Mouse (Mus musculus): Measurements from ENCODE around the gene Mtus2.

DNA sequence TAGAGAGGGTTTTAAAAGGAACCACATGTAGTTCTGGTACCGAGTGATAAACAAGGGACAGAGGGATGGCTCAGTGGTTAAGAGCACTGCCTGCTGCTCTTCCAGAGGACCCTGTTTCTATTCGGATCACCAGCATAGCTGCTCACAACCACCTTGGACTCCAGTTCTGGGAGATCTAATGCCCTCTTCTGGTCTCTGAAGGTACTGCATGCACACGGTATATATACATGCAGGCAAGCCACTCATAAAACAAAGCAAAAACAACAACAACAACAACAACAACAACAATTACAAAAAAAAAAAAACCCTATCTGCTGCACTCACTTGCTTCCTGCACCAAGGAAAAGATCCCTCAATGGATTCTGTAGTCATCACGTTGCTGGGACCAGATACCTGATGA, 104.7 kb downstream of the Mtus2 start:
- no peak for TF ChIP-seq CTCF (IDR thresholded peaks at IDR 0.05; ENCODE audit: extremely low read depth, insufficient read depth, insufficient read length, insufficient replicate concordance)
- TF ChIP-seq POLR2A (IDR thresholded peaks at IDR 0.05; ENCODE audit: low read depth, low read length) = no peak
